Mouse (Mus musculus): Measurements from ENCODE around the gene Rpusd3.

- no peak for TF ChIP-seq POLR2A (IDR thresholded peaks at IDR 0.05; ENCODE audit: borderline replicate concordance, control insufficient read depth, low read depth, low read length)
- no peak for TF ChIP-seq CTCF (IDR thresholded peaks at IDR 0.05; ENCODE audit: control insufficient read depth, insufficient read depth, low read length)
These were observed 49.4 kb upstream of the Rpusd3 start for GRCm38 (mm10) chr6:113468512-113468911.
